Mouse (Mus musculus) E14TG2a.4 (cell line): Measurements from ENCODE around the gene Gcsam.

Experiments used
- H3K27me3 ChIP-seq: 2 replicates; pipeline ENCODE4 v1.6.1; 2014; ENCODE audit warnings: low read length, control low read depth; ENCODE audit not compliant: insufficient read depth
- H3K36me3 ChIP-seq: 2 replicates; pipeline ENCODE4 v1.6.1; 2014; ENCODE audit warnings: low read length, control low read depth; ENCODE audit not compliant: insufficient read depth
- H3K4me1 ChIP-seq: replicated peaks from 2 replicates; pipeline ENCODE4 v1.6.1; 2014; ENCODE audit warnings: low read depth, low read length, control low read depth
- H3K4me3 ChIP-seq: replicated peaks from 2 replicates; pipeline ENCODE4 v1.5.1; 2014; ENCODE audit warnings: mild to moderate bottlenecking, low read length
- H3K9me3 ChIP-seq: 2 replicates; pipeline ENCODE4 v1.6.1; 2014; ENCODE audit warnings: low read length, control low read depth
- CTCF ChIP-seq: conservative IDR thresholded peaks from 2 replicates; pipeline ENCODE4 v1.5.1; 2014; ENCODE audit warnings: low read length
- NANOG ChIP-seq: IDR thresholded peaks from 2 replicates; pipeline ENCODE4 v1.6.1; 2014; ENCODE audit warnings: borderline replicate concordance, low read length, mixed read lengths
- POU5F1 ChIP-seq: IDR thresholded peaks from 2 replicates; pipeline ENCODE4 v1.6.1; 2014; ENCODE audit warnings: low read length, borderline replicate concordance

Gene Gcsam

GRCm38 (mm10) chr16:45640070-45640762, 30.0 kb downstream of the Gcsam start:
- TF ChIP-seq NANOG (no peak), CTCF (no peak), POU5F1 (no peak)
- Histone ChIP-seq H3K9me3 (no peaks in the 10 kb centered on the region), H3K4me1 (peaks cover 4% of the 10 kb centered on the region; the same call in 1 of the 2 replicates)

GRCm38 (mm10) chr16:45641301-45641700, 31.1 kb downstream of the Gcsam start:
- H3K27me3 ChIP-seq = peaks cover 4% of the 10 kb centered on the region; the same call in 1 of the 2 replicates
- H3K4me1 ChIP-seq = peaks cover 12% of the 10 kb centered on the region
- no peaks in the 10 kb centered on the region for H3K36me3 ChIP-seq
- H3K9me3 ChIP-seq = no peaks in the 10 kb centered on the region
- H3K4me3 ChIP-seq = no peak overlapping the region
- no peak for TF ChIP-seq NANOG
- no peak for TF ChIP-seq POU5F1
- no peak for TF ChIP-seq CTCF

More at GRCm38 (mm10) chr16:45640070-45640762, 30.0 kb downstream of the Gcsam start:
- Histone ChIP-seq H3K27me3 (peaks cover 3% of the 10 kb centered on the region; the same call in 1 of the 2 replicates), H3K4me3 (no peak overlapping the region), H3K36me3 (no peaks in the 10 kb centered on the region)

- no peak for TF ChIP-seq POU5F1
- TF ChIP-seq CTCF = no peak
- no peak for TF ChIP-seq NANOG
Observed at GRCm38 (mm10) chr16:45643944-45644343, 33.8 kb downstream of the Gcsam start.

GRCm38 (mm10) chr16:45644380-45644779, 34.2 kb downstream of the Gcsam start:
- H3K27me3 ChIP-seq = 0 out of 2 replicates have a peak, but pooled peaks cover 2% of the 10 kb centered on the region
- H3K9me3 ChIP-seq = no peaks in the 10 kb centered on the region
- no peaks in the 10 kb centered on the region for H3K36me3 ChIP-seq
- peaks cover 14% of the 10 kb centered on the region for H3K4me1 ChIP-seq
- TF ChIP-seq NANOG (no peak), CTCF (no peak), POU5F1 (no peak)
- no peak overlapping the region for H3K4me3 ChIP-seq

More at GRCm38 (mm10) chr16:45643944-45644343, 33.8 kb downstream of the Gcsam start:
- Histone ChIP-seq H3K4me1 (peaks cover 14% of the 10 kb centered on the region), H3K27me3 (peaks cover 4% of the 10 kb centered on the region; the same call in 1 of the 2 replicates), H3K9me3 (no peaks in the 10 kb centered on the region), H3K4me3 (no peak overlapping the region), H3K36me3 (no peaks in the 10 kb centered on the region)

GRCm38 (mm10) chr16:45651497-45651896, 41.3 kb downstream of the Gcsam start:
- Histone ChIP-seq H3K36me3 (no peaks in the 10 kb centered on the region), H3K27me3 (peaks cover 31% of the 10 kb centered on the region), H3K4me3 (no peak overlapping the region), H3K9me3 (no peaks in the 10 kb centered on the region), H3K4me1 (peaks cover 19% of the 10 kb centered on the region)
- TF ChIP-seq POU5F1 = no peak
- TF ChIP-seq CTCF = no peak
- TF ChIP-seq NANOG = no peak

- Histone ChIP-seq H3K9me3 (no peaks in the 10 kb centered on the region), H3K4me3 (peak overlapping the region; percentile 77), H3K27me3 (peaks cover 31% of the 10 kb centered on the region), H3K36me3 (no peaks in the 10 kb centered on the region), H3K4me1 (peaks cover 19% of the 10 kb centered on the region)
- TF ChIP-seq CTCF (no peak), POU5F1 (no peak), NANOG (no peak)
Observed at GRCm38 (mm10) chr16:45653009-45653933, 43.1 kb downstream of the Gcsam start.

GRCm38 (mm10) chr16:45653934-45654332, 43.8 kb downstream of the Gcsam start, which contains the start of gene BC016579:
TSS of gene BC016579 (minus strand) at chr16:45654068.
- Histone ChIP-seq H3K36me3 (no peaks in the 10 kb centered on the region), H3K4me3 (peak within 1 kb of the TSS; percentile 77)

GRCm38 (mm10) chr16:45654465-45654864, 44.3 kb downstream of the Gcsam start:
- peaks cover 31% of the 10 kb centered on the region for H3K27me3 ChIP-seq
- H3K36me3 ChIP-seq = no peaks in the 10 kb centered on the region
- no peaks in the 10 kb centered on the region for H3K9me3 ChIP-seq
- no peak overlapping the region; the same call in 1 of the 2 replicates for H3K4me3 ChIP-seq
- H3K4me1 ChIP-seq = peaks cover 19% of the 10 kb centered on the region
- TF ChIP-seq NANOG (no peak), CTCF (no peak), POU5F1 (no peak)

More at GRCm38 (mm10) chr16:45653934-45654332, 43.8 kb downstream of the Gcsam start, which contains the start of gene BC016579:
- Histone ChIP-seq H3K27me3 (peaks cover 31% of the 10 kb centered on the region), H3K4me1 (peaks cover 19% of the 10 kb centered on the region), H3K9me3 (no peaks in the 10 kb centered on the region)
- no peak for TF ChIP-seq NANOG
- TF ChIP-seq CTCF = no peak
- no peak for TF ChIP-seq POU5F1
